Mouse (Mus musculus) stomach, embryonic 16.5 days (tissue): Measurements from ENCODE around the gene Pou2f3. TPM values are rescaled to one million over a fixed set of nuclear protein-coding genes. Genes with fewer than 3 reads are reported as not detected.
A peak's percentile ranks its signal among the peaks of the same experiment; 100 is the strongest.

Source experiments
- ATAC-seq: fragments of 200-750 bp; cut with Nextera tagmentation; 2 replicates; pipeline ENCODE4 v1.8.0; 2017; ENCODE audit warnings: moderate number of reproducible peaks, moderate TSS enrichment; ENCODE audit not compliant: insufficient read depth, low FRiP score
- H3K27ac ChIP-seq: fragments of 300-500 bp; sonication (generic); 2 replicates; pipeline ENCODE4 v1.5.1; 2014; ENCODE audit warnings: low read length
- H3K27me3 ChIP-seq: fragments of 300-500 bp; sonication (generic); 2 replicates; pipeline ENCODE4 v1.6.1; 2014; ENCODE audit warnings: low read length, control low read depth, mixed read lengths; ENCODE audit not compliant: control insufficient read depth, insufficient read depth
- H3K36me3 ChIP-seq: fragments of 300-500 bp; sonication (generic); 2 replicates; pipeline ENCODE4 v1.6.1; 2014; ENCODE audit warnings: low read length; ENCODE audit not compliant: control insufficient read depth, insufficient read depth
- H3K4me1 ChIP-seq: fragments of 300-500 bp; sonication (generic); 2 replicates; pipeline ENCODE4 v1.6.1; 2014; ENCODE audit warnings: low read length, control low read depth, mixed read lengths; ENCODE audit not compliant: control insufficient read depth, insufficient read depth
- H3K4me2 ChIP-seq: fragments of 300-500 bp; sonication (generic); 2 replicates; pipeline ENCODE4 v1.6.1; 2014; ENCODE audit warnings: low read depth, low read length, mixed read lengths
- H3K4me3 ChIP-seq: fragments of 300-500 bp; sonication (generic); replicated peaks from 2 replicates; pipeline ENCODE4 v1.5.1; 2014; ENCODE audit warnings: mild to moderate bottlenecking, low read length
- H3K9ac ChIP-seq: fragments of 300-500 bp; sonication (generic); 2 replicates; pipeline ENCODE4 v1.6.1; 2014; ENCODE audit warnings: low read length
- H3K9me3 ChIP-seq: fragments of 300-500 bp; sonication (generic); replicated peaks from 2 replicates; pipeline ENCODE4 v1.6.1; 2016; ENCODE audit warnings: low read length, control low read depth; ENCODE audit not compliant: control insufficient read depth
- WGBS: fragments of 180-500 bp; shearing (Covaris S2); extraction: QIAGEN DNeasy Blood & Tissue Kit; methylation state at CpG from one replicate; pipeline ENCODE4 v1.1.7; 2014; 5-methylcytosine and 5-hydroxymethylcytosine counted together
- polyA plus RNA-seq: library from polyadenylated mRNA; unstranded; fragments of >200 nt; fragmentation: Nextera tagmentation; extraction: Ambion mirVana; gene quantifications from 2 replicates; pipeline ENCODE4 v1.2.1, GENCODE M21; 2015

The Pou2f3 gene
- polyA plus RNA-seq, 1 experiment from 2014 or later, result 0.98 TPM

DNA sequence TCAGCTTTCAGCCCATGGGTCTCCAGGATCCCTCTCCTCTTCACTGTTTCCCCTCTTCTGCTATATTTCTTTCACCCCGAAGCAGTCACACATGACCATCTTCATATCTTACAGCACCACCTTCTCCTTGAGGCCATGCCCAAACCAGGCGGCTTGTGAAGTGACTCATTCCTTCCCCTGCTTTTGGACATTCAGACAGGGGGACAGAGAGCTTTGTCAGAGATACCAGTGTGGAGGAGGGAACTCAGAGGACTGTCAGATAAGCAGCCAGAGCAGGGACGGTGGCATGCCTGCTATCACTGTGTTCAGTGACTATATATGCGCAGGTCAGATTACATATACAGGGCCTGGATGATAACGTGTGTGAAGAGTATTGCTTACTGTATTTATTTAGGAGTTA, 24.3 kb upstream of the Pou2f3 start:
- no peaks in the 10 kb centered on the region for H3K36me3 ChIP-seq
- H3K9me3 ChIP-seq, result no peaks in the 10 kb centered on the region
- no peak for ATAC-seq
- H3K4me2 ChIP-seq, result no peak overlapping the region
- WGBS, result 53% methylated on average over 5 of the region's 5 CpGs
- H3K4me1 ChIP-seq, result peaks cover 70% of the 10 kb centered on the region
- no peak overlapping the region for H3K4me3 ChIP-seq
- H3K27ac ChIP-seq, result no peak overlapping the region
- H3K27me3 ChIP-seq, result no peaks in the 10 kb centered on the region
- H3K9ac ChIP-seq, result no peak overlapping the region

DNA sequence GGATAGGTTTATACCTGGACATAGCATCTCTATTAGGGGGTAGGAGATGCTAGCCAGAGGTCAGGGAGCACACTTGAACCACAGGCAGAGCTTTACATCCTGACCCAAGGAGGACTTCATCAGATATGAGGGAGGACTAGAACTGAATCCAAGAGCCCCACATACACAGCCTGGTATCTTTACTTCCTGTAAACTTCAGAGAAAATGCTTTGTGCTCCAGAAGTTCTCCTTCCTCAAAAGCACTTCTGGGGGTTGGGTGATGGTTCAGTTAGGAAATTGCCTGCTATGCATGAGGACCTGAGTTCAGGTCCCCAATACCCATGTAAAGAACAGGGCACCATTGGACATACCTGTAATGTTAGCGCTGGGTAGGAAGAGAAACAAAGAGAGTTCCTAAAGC, 23.3 kb upstream of the Pou2f3 start:
- Histone ChIP-seq H3K9me3 (no peaks in the 10 kb centered on the region), H3K9ac (peak overlapping the region; percentile 24; the same call in 1 of the 2 replicates), H3K27ac (peak overlapping the region; percentile 92), H3K27me3 (no peaks in the 10 kb centered on the region), H3K4me2 (no peak overlapping the region), H3K4me1 (peaks cover 78% of the 10 kb centered on the region), H3K4me3 (no peak overlapping the region), H3K36me3 (no peaks in the 10 kb centered on the region)
- no peak for ATAC-seq
- WGBS, result 100% methylated on average over 1 of the region's 1 CpGs

DNA sequence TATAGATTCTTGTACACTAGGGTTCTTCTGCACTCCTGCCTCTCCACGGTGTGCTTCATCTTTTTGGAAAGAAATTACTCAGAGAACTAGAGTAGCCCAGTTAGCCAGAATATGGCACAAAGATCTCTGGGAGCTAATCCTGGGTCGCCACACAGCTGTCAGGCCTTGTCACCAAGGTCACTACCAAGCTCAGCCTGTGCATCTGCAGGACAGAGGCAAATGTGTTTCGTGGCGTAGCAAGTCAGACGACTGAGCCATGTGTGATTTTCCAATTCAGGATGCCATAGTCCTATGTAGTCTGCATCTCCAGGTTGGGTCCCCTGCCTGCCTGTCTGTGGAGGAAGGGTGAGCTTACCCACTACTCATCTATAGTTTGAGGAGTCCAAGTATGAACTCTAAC, 22.9 kb upstream of the Pou2f3 start:
- no peak for ATAC-seq
- Histone ChIP-seq H3K27ac (peak overlapping the region; percentile 92), H3K4me3 (no peak overlapping the region), H3K27me3 (no peaks in the 10 kb centered on the region), H3K9me3 (no peaks in the 10 kb centered on the region), H3K4me2 (no peak overlapping the region), H3K9ac (peak overlapping the region; percentile 24), H3K36me3 (no peaks in the 10 kb centered on the region), H3K4me1 (peaks cover 75% of the 10 kb centered on the region)
- WGBS, result 54% methylated on average over 5 of the region's 5 CpGs

DNA sequence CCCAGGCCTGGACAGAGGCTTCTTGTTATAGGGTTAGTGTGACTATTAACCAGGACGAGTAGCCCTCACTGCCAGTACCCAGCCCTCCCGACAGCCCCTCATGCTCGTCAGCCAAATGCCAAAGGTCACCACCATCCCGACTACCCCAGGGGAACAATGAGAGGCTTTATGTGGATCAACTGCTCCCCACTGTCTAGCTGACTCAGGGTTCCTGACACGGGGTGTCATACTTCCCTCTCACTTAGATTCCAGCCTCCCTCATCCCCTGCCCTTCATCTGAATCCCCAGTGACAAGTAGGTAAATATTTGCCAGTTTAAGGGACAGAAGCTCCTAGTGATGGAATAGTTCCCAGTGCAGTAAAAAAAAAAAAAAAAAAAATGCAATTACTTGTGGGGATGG, 22.1 kb upstream of the Pou2f3 start:
- peak overlapping the region; percentile 68 for H3K9ac ChIP-seq
- H3K27me3 ChIP-seq, result no peaks in the 10 kb centered on the region
- H3K4me1 ChIP-seq, result peaks cover 67% of the 10 kb centered on the region
- H3K9me3 ChIP-seq, result no peaks in the 10 kb centered on the region
- no peak overlapping the region for H3K4me3 ChIP-seq
- 5% methylated on average over 5 of the region's 5 CpGs for WGBS
- peak; percentile 1; the same call in 1 of the 2 replicates for ATAC-seq
- H3K27ac ChIP-seq, result peak overlapping the region; percentile 92
- peak overlapping the region; percentile 38 for H3K4me2 ChIP-seq
- H3K36me3 ChIP-seq, result no peaks in the 10 kb centered on the region

DNA sequence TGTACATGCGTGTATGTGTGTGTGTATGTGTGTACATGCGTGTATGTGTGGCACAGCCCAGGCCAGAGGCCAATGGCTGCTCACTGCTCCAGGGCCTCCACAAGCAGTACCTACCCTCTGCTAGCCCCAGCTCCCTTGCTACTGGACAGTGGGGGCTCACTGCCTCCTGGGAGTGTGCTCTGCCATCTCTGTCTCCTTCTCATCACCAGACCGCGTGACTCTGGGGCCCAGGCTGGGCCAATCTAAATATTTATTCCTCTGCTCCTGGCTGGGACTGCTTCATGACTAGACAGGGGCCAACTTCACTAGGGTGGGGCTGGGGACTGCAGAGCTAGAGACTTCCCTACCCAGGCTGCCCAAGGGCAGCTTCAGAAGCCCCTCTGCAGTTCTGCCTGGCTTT, 21.6 kb upstream of the Pou2f3 start:
- H3K36me3 ChIP-seq, result no peaks in the 10 kb centered on the region
- H3K9ac ChIP-seq, result peak overlapping the region; percentile 68
- peaks cover 64% of the 10 kb centered on the region for H3K4me1 ChIP-seq
- H3K4me2 ChIP-seq, result peak overlapping the region; percentile 38
- H3K27me3 ChIP-seq, result no peaks in the 10 kb centered on the region
- no peaks in the 10 kb centered on the region for H3K9me3 ChIP-seq
- peak; percentile 84 for ATAC-seq
- H3K4me3 ChIP-seq, result no peak overlapping the region
- H3K27ac ChIP-seq, result peak overlapping the region; percentile 92
- 27% methylated on average over 4 of the region's 4 CpGs for WGBS

DNA sequence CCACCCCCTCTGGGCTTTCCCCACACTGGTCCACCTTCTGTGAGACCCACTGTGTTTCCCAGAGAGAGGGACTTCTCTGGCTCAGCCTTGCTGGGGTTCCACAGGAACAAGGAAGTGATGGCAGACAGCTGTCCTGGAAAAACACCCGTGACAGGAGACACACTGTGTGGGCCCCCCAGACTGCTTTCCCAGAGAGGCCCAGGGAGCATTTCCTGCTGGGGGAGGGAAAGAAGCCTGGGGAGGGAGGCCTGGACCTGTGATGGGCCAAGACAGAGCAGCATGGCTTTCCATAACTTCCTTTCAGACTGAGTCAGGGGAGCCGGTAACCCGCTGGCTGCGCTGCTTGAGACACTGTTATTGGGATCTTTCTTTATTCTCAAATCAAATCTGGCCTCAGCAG, 20.7 kb upstream of the Pou2f3 start:
- Histone ChIP-seq H3K4me3 (no peak overlapping the region), H3K4me1 (peaks cover 64% of the 10 kb centered on the region), H3K9ac (peak overlapping the region; percentile 68)

DNA sequence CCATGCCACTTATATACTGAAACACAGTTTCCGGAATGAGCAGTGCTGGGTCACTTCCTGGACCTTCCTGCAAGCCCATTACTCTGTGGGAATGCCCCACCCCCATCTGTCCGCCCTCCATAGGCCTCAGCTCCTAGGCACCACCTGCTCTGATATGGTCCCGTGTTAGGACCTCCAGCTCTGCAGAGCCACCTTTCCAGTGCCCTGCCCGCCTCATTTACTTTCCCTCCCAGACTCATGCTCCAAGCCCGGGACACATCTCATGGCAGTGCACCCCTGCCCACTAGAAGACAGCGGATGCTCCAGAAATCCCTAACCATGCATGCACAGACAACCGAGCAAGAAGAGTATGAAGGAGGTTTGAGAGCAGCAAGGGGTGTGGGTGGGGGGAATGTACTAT, 19.8 kb upstream of the Pou2f3 start:
- 76% methylated on average over 7 of the region's 7 CpGs for WGBS
- Histone ChIP-seq H3K36me3 (no peaks in the 10 kb centered on the region), H3K27me3 (no peaks in the 10 kb centered on the region), H3K4me3 (no peak overlapping the region), H3K9ac (no peak overlapping the region; the same call in 1 of the 2 replicates), H3K27ac (no peak overlapping the region), H3K4me2 (no peak overlapping the region), H3K4me1 (peaks cover 64% of the 10 kb centered on the region), H3K9me3 (no peaks in the 10 kb centered on the region)
- no peak for ATAC-seq

More for the DNA sequence above, 20.7 kb upstream of the Pou2f3 start:
- Histone ChIP-seq H3K27ac (peak overlapping the region; percentile 92), H3K27me3 (no peaks in the 10 kb centered on the region), H3K36me3 (no peaks in the 10 kb centered on the region), H3K9me3 (no peaks in the 10 kb centered on the region), H3K4me2 (peak overlapping the region; percentile 38)
- 43% methylated on average over 4 of the region's 4 CpGs for WGBS
- peak; percentile 58 for ATAC-seq

DNA sequence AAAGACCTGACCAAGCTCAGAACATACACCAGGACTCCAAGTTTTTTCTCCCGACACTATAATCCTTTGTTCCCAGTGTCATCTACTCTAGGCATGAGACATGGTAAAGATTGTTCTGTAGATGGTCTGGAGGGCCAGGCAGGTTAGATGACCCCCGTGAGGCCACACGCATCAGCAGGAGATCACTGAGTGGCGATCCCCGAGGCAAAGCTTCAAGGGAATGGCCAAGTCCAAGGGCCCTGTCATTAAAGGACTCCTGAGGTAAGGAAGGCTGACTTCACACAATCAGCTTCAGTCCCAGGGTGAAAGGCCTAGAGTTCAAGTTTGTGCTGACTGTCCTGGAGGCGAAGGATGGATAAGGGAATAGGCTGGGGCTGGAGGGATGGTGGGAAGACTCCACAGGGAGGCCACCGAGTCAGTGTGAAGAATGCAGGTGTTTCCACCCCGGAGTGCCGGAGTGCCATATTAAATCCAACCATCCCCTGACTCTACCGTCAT, 19.3 kb upstream of the Pou2f3 start:
- no peak overlapping the region for H3K9ac ChIP-seq
- no peak overlapping the region for H3K4me2 ChIP-seq
- H3K4me3 ChIP-seq, result no peak overlapping the region
- ATAC-seq, result no peak
- peak overlapping the region; percentile 7; the same call in 1 of the 2 replicates for H3K27ac ChIP-seq
- no peaks in the 10 kb centered on the region for H3K27me3 ChIP-seq
- 91% methylated on average over 10 of the region's 10 CpGs for WGBS
- no peaks in the 10 kb centered on the region for H3K36me3 ChIP-seq
- peaks cover 65% of the 10 kb centered on the region for H3K4me1 ChIP-seq
- no peaks in the 10 kb centered on the region for H3K9me3 ChIP-seq

DNA sequence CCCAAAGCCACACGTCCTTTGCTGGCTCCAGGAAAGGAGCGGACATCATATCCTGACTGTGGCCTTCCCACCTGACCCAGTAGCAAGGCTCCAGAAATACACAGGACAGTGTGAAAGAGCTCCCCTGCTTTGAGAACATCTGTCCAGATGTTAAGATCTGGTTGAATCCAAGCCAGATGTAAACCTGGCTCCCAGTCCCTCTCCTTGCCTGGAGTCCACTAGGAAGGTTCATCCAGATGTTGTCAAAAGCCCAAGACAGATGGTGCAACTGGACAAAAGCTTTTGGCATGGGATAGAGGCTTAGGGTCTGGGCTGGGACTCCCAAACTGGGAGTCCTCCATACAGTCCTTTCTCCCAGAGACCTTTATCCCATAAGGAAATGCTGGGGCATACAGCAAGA, 18.6 kb upstream of the Pou2f3 start:
- Histone ChIP-seq H3K4me2 (no peak overlapping the region), H3K27ac (0 out of 2 replicates have a peak overlapping the region, but pooled peaks have one; percentile 7), H3K27me3 (no peaks in the 10 kb centered on the region), H3K36me3 (no peaks in the 10 kb centered on the region), H3K9me3 (no peaks in the 10 kb centered on the region), H3K4me3 (no peak overlapping the region), H3K4me1 (peaks cover 65% of the 10 kb centered on the region), H3K9ac (no peak overlapping the region)
- ATAC-seq, result no peak
- 83% methylated on average over 2 of the region's 2 CpGs for WGBS
